Mouse (Mus musculus): ENCODE measurements around the gene 6030408B16Rik.

- no peak for TF ChIP-seq CTCF (IDR thresholded peaks at IDR 0.05; ENCODE audit: low read depth, low read length)
- no peak for TF ChIP-seq GATA1 (IDR thresholded peaks at IDR 0.05; ENCODE audit: borderline replicate concordance, low read length)
Observed at GRCm38 (mm10) chr15:101320010-101320617, 27.1 kb downstream of the 6030408B16Rik start.
